Mouse (Mus musculus) midbrain, embryonic 16.5 days (tissue): ENCODE data around the gene Gm20479. TPM values are rescaled to one million over a fixed set of nuclear protein-coding genes. Genes with fewer than 3 reads are reported as not detected.

Source experiments
- ATAC-seq: fragments of 200-750 bp; cut with Nextera tagmentation; 2 replicates; pipeline ENCODE4 v1.8.0; 2017; ENCODE audit warnings: moderate TSS enrichment
- H3K27ac ChIP-seq: fragments of 300-500 bp; sonication (generic); 2 replicates; pipeline ENCODE4 v1.5.1; 2014; ENCODE audit warnings: mild to moderate bottlenecking, low read length, mixed read lengths
- H3K27me3 ChIP-seq: fragments of 300-500 bp; sonication (generic); 2 replicates; pipeline ENCODE4 v1.6.1; 2014; ENCODE audit warnings: low read depth, low read length, mixed read lengths; ENCODE audit not compliant: control insufficient read depth, insufficient read depth
- H3K36me3 ChIP-seq: fragments of 300-500 bp; sonication (generic); 2 replicates; pipeline ENCODE4 v1.6.1; 2014; ENCODE audit warnings: mild to moderate bottlenecking, low read length, moderate library complexity, mixed read lengths; ENCODE audit not compliant: control insufficient read depth, insufficient read depth
- H3K4me1 ChIP-seq: fragments of 300-500 bp; sonication (generic); 2 replicates; pipeline ENCODE4 v1.6.1; 2014; ENCODE audit warnings: mild to moderate bottlenecking, low read length, mixed read lengths; ENCODE audit not compliant: control insufficient read depth, insufficient read depth
- H3K4me2 ChIP-seq: fragments of 300-500 bp; sonication (generic); 2 replicates; pipeline ENCODE4 v1.6.1; 2014; ENCODE audit warnings: mild to moderate bottlenecking, low read length, mixed read lengths
- H3K4me3 ChIP-seq: fragments of 300-500 bp; sonication (generic); 2 replicates; pipeline ENCODE4 v1.5.1; 2014; ENCODE audit warnings: low read depth, mild to moderate bottlenecking, low read length, moderate library complexity, mixed read lengths
- H3K9ac ChIP-seq: fragments of 300-500 bp; sonication (generic); 2 replicates; pipeline ENCODE4 v1.6.1; 2014; ENCODE audit warnings: low read depth, low read length, mixed read lengths
- H3K9me3 ChIP-seq: fragments of 300-500 bp; sonication (generic); replicated peaks from 2 replicates; pipeline ENCODE4 v1.6.1; 2014; ENCODE audit warnings: mild to moderate bottlenecking, low read length, mixed read lengths; ENCODE audit not compliant: control insufficient read depth, poor library complexity, severe bottlenecking
- WGBS: fragments of 180-500 bp; shearing (Covaris S2); extraction: QIAGEN DNeasy Blood & Tissue Kit; methylation state at CpG from one replicate; pipeline ENCODE4 v1.1.7; 2014; 5-methylcytosine and 5-hydroxymethylcytosine counted together
- polyA plus RNA-seq: library from polyadenylated mRNA; unstranded; fragments of >200 nt; fragmentation: Nextera tagmentation; extraction: Ambion mirVana; gene quantifications from 2 replicates; pipeline ENCODE4 v1.2.1, GENCODE M21; 2015

Gm20479 gene
- polyA plus RNA-seq, 1 experiment from 2014 or later = not detected

DNA sequence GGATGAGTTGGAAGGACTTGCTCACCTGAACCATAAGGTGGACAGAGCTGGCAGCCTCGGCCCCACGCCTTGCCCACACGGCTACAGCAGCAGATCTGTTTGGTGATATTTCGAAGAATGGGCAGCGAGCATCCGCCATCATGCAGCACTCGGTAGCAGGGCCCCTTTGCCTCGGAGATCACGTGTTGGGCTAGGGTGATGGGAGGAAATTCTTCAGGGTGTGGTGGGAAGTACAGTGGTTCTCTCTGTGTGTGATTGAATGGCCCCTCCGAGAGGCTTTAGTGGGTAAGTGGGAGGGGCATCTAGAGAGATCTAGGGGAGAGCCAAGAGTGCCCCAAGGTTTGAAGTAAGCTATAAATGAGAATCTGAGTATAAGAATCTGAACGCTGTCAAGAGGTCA, 29.1 kb downstream of the Gm20479 start:
- 89% methylated on average over 11 of the region's 11 CpGs for WGBS
- no peaks in the 10 kb centered on the region for H3K36me3 ChIP-seq
- H3K4me2 ChIP-seq = no peak overlapping the region
- H3K4me1 ChIP-seq = peaks cover 32% of the 10 kb centered on the region
- H3K27ac ChIP-seq = no peak overlapping the region
- H3K9ac ChIP-seq = no peak overlapping the region
- peaks cover 80% of the 10 kb centered on the region for H3K27me3 ChIP-seq
- ATAC-seq = no peak
- H3K9me3 ChIP-seq = no peaks in the 10 kb centered on the region
- H3K4me3 ChIP-seq = no peak overlapping the region

- H3K9me3 ChIP-seq = no peaks in the 10 kb centered on the region
- ATAC-seq = no peak
- H3K4me2 ChIP-seq = no peak overlapping the region
- H3K27me3 ChIP-seq = peaks cover 73% of the 10 kb centered on the region
- peaks cover 26% of the 10 kb centered on the region for H3K4me1 ChIP-seq
- 92% methylated on average over 8 of the region's 8 CpGs for WGBS
- H3K27ac ChIP-seq = no peak overlapping the region
- H3K36me3 ChIP-seq = peaks cover 2% of the 10 kb centered on the region; the same call in 1 of the 2 replicates
- no peak overlapping the region for H3K4me3 ChIP-seq
- H3K9ac ChIP-seq = no peak overlapping the region
Measured at GRCm38 (mm10) chr7:27327500-27327899, 29.7 kb downstream of the Gm20479 start.

DNA sequence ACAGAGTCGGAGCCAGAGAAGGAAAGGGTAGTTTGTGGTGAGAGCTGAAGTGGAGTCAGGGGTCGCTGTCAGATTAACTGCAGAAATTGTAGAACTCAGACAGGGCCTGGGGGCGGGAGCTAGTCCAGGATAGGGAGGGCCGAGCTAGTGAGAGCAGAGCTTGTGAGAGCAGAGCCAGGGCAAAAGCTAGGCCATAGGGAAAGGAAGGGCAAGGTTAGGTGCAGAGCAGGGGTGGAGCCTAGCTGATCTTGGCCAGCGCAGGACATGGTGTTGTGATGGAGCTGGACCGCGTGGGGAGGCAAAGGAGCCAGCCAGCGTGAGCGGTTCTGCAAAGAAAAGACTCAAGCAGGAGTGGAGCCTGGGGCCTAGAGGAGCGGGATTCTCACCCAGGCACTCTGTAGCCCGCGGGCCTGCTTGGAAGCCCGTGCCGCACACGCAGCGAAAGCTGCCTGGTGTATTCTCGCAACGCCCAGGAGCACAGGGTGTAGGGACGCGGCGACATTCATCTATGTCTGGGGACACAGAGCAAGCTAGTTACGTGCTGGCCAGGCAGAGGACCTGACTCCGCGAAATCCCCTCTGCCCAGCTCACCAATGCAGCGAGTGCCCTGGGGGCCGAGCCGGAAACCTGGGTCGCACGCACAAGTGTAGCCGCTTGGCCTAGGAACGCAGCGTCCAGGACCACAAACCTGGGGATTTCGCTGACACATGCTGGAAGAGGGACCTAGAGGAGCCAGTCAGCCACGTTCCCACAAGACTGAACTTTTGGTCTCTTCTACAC, 30.9 kb downstream of the Gm20479 start:
- H3K9me3 ChIP-seq = no peaks in the 10 kb centered on the region

DNA sequence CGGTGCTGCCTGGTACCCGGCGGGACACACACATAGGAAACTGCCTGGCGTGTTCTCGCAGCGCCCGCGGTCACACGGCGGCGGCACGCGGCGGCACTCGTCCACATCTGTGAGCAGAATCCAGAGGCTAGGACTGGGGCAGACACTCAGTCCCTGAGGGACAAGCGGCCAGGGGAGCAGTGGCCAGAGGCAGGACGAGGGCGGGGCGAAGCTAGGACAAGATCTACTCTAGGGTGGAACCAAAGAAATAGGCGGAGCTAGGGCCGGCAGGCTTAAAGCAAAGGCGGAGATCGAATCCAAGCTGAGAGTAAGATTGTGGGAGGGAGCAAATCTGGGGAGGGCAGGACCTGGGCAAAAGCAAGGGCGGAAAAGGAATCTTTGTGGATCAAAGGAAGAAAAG, 31.5 kb downstream of the Gm20479 start:
- H3K9ac ChIP-seq = peak overlapping the region; percentile 39; the same call in 1 of the 2 replicates
- H3K27me3 ChIP-seq = peaks cover 55% of the 10 kb centered on the region
- H3K4me3 ChIP-seq = peak overlapping the region; percentile 21
- peak overlapping the region; percentile 43 for H3K4me2 ChIP-seq
- ATAC-seq = 0 out of 2 replicates have a peak, but pooled peaks have one; percentile 30
- no peak overlapping the region for H3K27ac ChIP-seq
- H3K36me3 ChIP-seq = peaks cover 2% of the 10 kb centered on the region; the same call in 1 of the 2 replicates
- no peaks in the 10 kb centered on the region for H3K9me3 ChIP-seq
- peaks cover 19% of the 10 kb centered on the region for H3K4me1 ChIP-seq
- WGBS = 4% methylated on average over 24 of the region's 24 CpGs

More for the DNA sequence above, 30.9 kb downstream of the Gm20479 start:
- Histone ChIP-seq H3K4me2 (no peak overlapping the region; the same call in 1 of the 2 replicates), H3K4me1 (peaks cover 23% of the 10 kb centered on the region), H3K27me3 (peaks cover 61% of the 10 kb centered on the region), H3K4me3 (peak overlapping the region; percentile 21; the same call in 1 of the 2 replicates), H3K36me3 (peaks cover 2% of the 10 kb centered on the region; the same call in 1 of the 2 replicates), H3K27ac (no peak overlapping the region), H3K9ac (no peak overlapping the region; the same call in 1 of the 2 replicates)
- 36% methylated on average over 34 of the region's 34 CpGs for WGBS
- ATAC-seq = no peak

DNA sequence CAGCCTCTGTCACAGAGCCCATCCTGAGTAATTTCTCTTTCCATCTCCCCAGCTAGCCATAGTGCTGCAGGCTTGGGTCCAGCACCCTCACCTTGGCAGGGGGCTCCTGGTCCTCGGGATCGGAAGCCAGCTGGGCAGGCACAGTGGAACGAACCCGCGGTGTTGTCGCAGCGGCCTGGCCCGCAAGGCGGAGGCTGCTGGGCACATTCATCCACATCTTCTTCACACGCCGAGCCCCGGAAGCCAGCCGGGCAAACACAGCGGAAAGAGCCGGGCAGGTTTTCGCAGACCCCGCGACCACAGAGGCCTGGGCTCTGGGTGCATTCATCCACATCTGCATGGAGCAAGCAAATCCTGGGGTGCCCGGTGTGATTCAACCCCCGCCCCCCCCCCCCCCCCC, 32.3 kb downstream of the Gm20479 start:
- H3K4me1 ChIP-seq = peaks cover 15% of the 10 kb centered on the region; the same call in 1 of the 2 replicates
- no peak overlapping the region for H3K4me2 ChIP-seq
- peaks cover 2% of the 10 kb centered on the region; the same call in 1 of the 2 replicates for H3K36me3 ChIP-seq
- no peak for ATAC-seq
- peaks cover 47% of the 10 kb centered on the region for H3K27me3 ChIP-seq
- no peak overlapping the region for H3K27ac ChIP-seq
- H3K4me3 ChIP-seq = no peak overlapping the region
- no peaks in the 10 kb centered on the region for H3K9me3 ChIP-seq
- no peak overlapping the region for H3K9ac ChIP-seq
- WGBS = 46% methylated on average over 19 of the region's 20 CpGs

DNA sequence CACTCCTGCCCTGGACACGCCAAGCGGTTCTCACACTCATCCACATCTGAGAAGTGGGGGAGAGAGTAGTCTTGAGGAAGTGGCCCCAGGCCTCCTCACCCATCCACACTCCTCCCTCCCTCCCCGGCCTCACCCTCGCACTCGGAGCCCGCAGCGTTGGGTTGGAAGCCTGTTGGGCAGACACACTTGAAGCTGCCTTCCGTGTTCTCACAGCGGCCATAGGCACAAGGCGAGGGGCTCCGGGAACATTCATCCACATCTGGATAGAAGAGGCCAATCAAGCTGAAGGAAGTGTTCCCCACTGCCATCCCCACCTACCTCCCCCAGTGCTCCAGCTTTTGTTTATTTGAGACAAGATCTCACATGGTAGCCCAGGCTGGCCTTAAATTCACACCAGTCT, 33.1 kb downstream of the Gm20479 start:
- no peak overlapping the region for H3K27ac ChIP-seq
- no peak overlapping the region for H3K4me3 ChIP-seq
- peaks cover 2% of the 10 kb centered on the region; the same call in 1 of the 2 replicates for H3K36me3 ChIP-seq
- peaks cover 10% of the 10 kb centered on the region; the same call in 1 of the 2 replicates for H3K4me1 ChIP-seq
- WGBS = 95% methylated on average over 11 of the region's 11 CpGs
- no peak overlapping the region for H3K9ac ChIP-seq
- H3K9me3 ChIP-seq = no peaks in the 10 kb centered on the region
- peaks cover 40% of the 10 kb centered on the region for H3K27me3 ChIP-seq
- no peak; the same call in 1 of the 2 replicates for ATAC-seq
- no peak overlapping the region for H3K4me2 ChIP-seq

GRCm38 (mm10) chr7:27323001-27323400, 34.2 kb downstream of the Gm20479 start:
- no peaks in the 10 kb centered on the region for H3K9me3 ChIP-seq
- H3K4me3 ChIP-seq = no peak overlapping the region
- H3K4me1 ChIP-seq = peaks cover 8% of the 10 kb centered on the region; the same call in 1 of the 2 replicates
- no peak overlapping the region for H3K27ac ChIP-seq
- peaks cover 2% of the 10 kb centered on the region; the same call in 1 of the 2 replicates for H3K36me3 ChIP-seq
- no peak overlapping the region for H3K4me2 ChIP-seq
- ATAC-seq = no peak
- WGBS = 88% methylated on average over 5 of the region's 5 CpGs
- no peak overlapping the region for H3K9ac ChIP-seq
- peaks cover 30% of the 10 kb centered on the region for H3K27me3 ChIP-seq

DNA sequence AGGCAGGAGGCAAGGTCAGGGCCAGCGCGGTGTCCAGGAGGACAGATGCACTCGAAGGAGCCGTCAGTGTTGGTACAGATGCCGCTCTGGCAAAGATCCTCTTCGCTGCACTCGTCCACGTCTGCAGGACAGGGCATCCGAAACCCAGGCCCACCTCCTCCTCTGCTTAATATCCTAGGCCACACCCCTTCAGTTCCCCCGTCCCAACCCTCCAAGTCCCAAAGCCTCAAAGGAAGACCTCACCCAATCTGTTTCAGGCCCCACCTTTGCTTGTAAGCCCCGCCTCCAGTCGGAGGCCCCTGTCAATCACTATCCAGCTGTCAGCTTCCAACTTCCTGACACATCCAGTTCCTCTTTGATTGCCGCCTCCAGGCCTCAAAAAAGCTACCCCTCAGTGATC, 34.9 kb downstream of the Gm20479 start:
- 21% methylated on average over 13 of the region's 13 CpGs for WGBS
- Histone ChIP-seq H3K36me3 (peaks cover 2% of the 10 kb centered on the region; the same call in 1 of the 2 replicates), H3K4me2 (no peak overlapping the region), H3K4me3 (no peak overlapping the region), H3K4me1 (peaks cover 8% of the 10 kb centered on the region; the same call in 1 of the 2 replicates), H3K27me3 (peaks cover 22% of the 10 kb centered on the region), H3K27ac (no peak overlapping the region), H3K9ac (no peak overlapping the region), H3K9me3 (no peaks in the 10 kb centered on the region)
- ATAC-seq = no peak

DNA sequence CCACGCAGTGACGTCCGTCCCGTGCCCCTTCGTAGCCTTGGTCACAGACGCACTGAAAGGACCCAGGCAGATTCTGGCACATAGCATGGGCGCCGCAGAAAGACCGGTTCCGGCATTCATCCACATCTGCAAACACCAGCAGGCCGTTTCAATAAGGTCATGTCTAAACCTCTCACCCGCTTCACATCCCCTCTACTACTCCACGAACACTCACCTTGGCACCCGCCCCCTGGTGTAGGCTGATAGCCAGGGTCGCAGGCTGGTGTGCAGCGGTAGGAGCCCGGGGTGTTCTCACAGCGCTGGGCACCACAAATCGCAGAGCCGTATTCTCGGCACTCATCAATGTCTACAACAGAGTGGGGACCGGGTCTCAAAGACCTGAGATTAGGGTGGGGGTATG, 37.8 kb downstream of the Gm20479 start:
- H3K27ac ChIP-seq = no peak overlapping the region
- no peaks in the 10 kb centered on the region; the same call in 1 of the 2 replicates for H3K27me3 ChIP-seq
- H3K4me3 ChIP-seq = no peak overlapping the region
- H3K9ac ChIP-seq = no peak overlapping the region
- peaks cover 2% of the 10 kb centered on the region; the same call in 1 of the 2 replicates for H3K36me3 ChIP-seq
- H3K4me2 ChIP-seq = no peak overlapping the region
- WGBS = 91% methylated on average over 22 of the region's 22 CpGs
- ATAC-seq = no peak
- H3K4me1 ChIP-seq = no peaks in the 10 kb centered on the region
- no peaks in the 10 kb centered on the region for H3K9me3 ChIP-seq
